Mouse (Mus musculus) E14TG2a.4 (cell line): Measurements from ENCODE around the gene Itpkb.

ENCODE experiments used
- CTCF ChIP-seq: conservative IDR thresholded peaks from 2 replicates; pipeline ENCODE4 v1.5.1; 2014; ENCODE audit warnings: low read length
- NANOG ChIP-seq: IDR thresholded peaks from 2 replicates; pipeline ENCODE4 v1.6.1; 2014; ENCODE audit warnings: borderline replicate concordance, low read length, mixed read lengths
- POU5F1 ChIP-seq: IDR thresholded peaks from 2 replicates; pipeline ENCODE4 v1.6.1; 2014; ENCODE audit warnings: low read length, borderline replicate concordance

DNA sequence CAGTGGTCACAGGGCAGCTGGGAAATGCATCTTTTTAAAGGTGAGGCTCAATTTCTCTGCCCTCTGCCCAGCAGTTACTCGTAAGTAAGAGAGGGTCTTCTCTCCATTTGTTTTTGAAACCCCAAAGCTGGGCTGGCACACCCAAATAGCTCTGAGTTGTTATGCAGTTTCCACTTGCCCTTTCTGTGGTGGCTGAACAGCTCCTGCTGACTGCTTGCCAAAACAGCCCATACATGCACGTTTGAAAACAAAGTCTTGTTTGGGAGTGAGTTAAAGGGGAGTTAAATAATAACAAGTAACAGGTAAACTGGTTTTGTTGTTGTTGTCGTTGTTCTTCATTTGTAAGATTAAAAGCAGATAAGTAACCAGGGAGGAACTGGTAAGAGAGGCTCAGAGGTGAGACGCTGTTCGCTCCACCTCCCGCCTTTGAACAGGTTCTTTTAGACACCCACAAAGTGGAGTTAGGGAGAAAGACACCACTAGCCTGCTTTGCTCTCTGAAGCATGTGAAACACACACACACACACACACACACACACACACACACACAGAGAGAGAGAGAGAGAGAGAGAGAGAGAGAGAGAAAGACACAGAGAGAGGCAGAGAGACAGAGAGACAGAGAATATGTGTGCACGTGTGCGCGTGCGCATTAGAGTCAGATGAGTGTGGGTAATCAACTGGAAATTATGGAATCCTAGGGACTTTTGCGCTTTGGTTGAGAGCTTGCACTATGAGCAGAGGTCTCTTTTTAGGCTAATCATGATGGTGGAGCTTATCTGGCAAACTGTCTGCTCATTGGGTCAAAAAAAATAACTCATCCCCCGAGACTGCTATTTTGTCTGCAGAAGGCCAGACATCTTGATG is 5.5 kb downstream of the Itpkb start:
- TF ChIP-seq CTCF, result no peak
- TF ChIP-seq NANOG, result no peak
- no peak for TF ChIP-seq POU5F1
